Mouse (Mus musculus): Measurements from ENCODE around the gene Moap1. TPM values are rescaled to one million over a fixed set of nuclear protein-coding genes. Genes with fewer than 3 reads are reported as not detected.

The Moap1 gene
- polyA plus RNA-seq (2014; fragmentation: Nextera tagmentation; extraction: Ambion mirVana), result 14.3 and 17.2 TPM in 2 replicates

- Histone ChIP-seq H3K9me3 (ENCODE audit: control insufficient read depth, low read length) (no peaks in the 10 kb centered on the region), H3K4me1 (ENCODE audit: control insufficient read depth in 2 of 2, insufficient read depth in 2 of 2, low read length in 2 of 2) (peaks cover 8 to 19% of the 10 kb centered on the region in 2 experiments; a peak in 3 of 4 replicates), H3K27ac (replicated peaks in 1 of 2; ENCODE audit: control insufficient read depth in 1 of 2, insufficient read depth in 1 of 2, low read depth in 2 of 2, low read length in 2 of 2) (peak within 1 kb of the TSS; percentile 92 to 97), H3K27me3 (ENCODE audit: control insufficient read depth, insufficient read depth, low read length) (no peaks in the 10 kb centered on the region), H3K4me3 (ENCODE audit: control insufficient read depth in 1 of 2, insufficient read depth in 1 of 2, low read depth in 1 of 2, low read length in 2 of 2) (peak within 1 kb of the TSS; percentile 85 to 94), H3K9ac (ENCODE audit: low read length) (peak within 1 kb of the TSS; percentile 91), H3K4me2 (ENCODE audit: low read length) (peak within 1 kb of the TSS; percentile 84), H3K36me3 (ENCODE audit: control insufficient read depth, insufficient read depth, low read length) (peaks cover 22% of the 10 kb centered on the region)
- ATAC-seq (ENCODE audit: insufficient number of reproducible peaks, insufficient read depth, low FRiP score, low read depth), result peak; percentile 95
- WGBS, result under 1% methylated on average over 63 of the region's 63 CpGs
Measured at GRCm38 (mm10) chr12:102743589-102744574, at the start of gene Moap1, which contains the start of gene Tmem251. TSS of gene Moap1 (minus strand) at chr12:102743661. TSS of gene Tmem251 (plus strand) at chr12:102743762.

GRCm38 (mm10) chr12:102787927-102788326 lies 44.5 kb upstream of the Moap1 start:
- Histone ChIP-seq H3K4me1 (ENCODE audit: control insufficient read depth in 2 of 2, insufficient read depth in 2 of 2, low read length in 2 of 2) (no peaks in the 10 kb centered on the region), H3K4me2 (ENCODE audit: low read length) (no peak overlapping the region), H3K4me3 (ENCODE audit: control insufficient read depth in 1 of 2, insufficient read depth in 1 of 2, low read depth in 1 of 2, low read length in 2 of 2) (no peak overlapping the region), H3K9me3 (ENCODE audit: control insufficient read depth, low read length) (no peaks in the 10 kb centered on the region), H3K36me3 (ENCODE audit: control insufficient read depth, insufficient read depth, low read length) (peaks cover 96% of the 10 kb centered on the region), H3K27me3 (ENCODE audit: control insufficient read depth, insufficient read depth, low read length) (no peaks in the 10 kb centered on the region), H3K9ac (ENCODE audit: low read length) (no peak overlapping the region), H3K27ac (replicated peaks in 1 of 2; ENCODE audit: control insufficient read depth in 1 of 2, insufficient read depth in 1 of 2, low read depth in 2 of 2, low read length in 2 of 2) (no peak overlapping the region)
- no peak for ATAC-seq (ENCODE audit: insufficient number of reproducible peaks, insufficient read depth, low FRiP score, low read depth)
- 82% methylated on average over 7 of the region's 7 CpGs for WGBS

GRCm38 (mm10) chr12:102785593-102785985 lies 42.1 kb upstream of the Moap1 start:
- H3K27me3 ChIP-seq (ENCODE audit: control insufficient read depth, insufficient read depth, low read length), result no peaks in the 10 kb centered on the region
- H3K9ac ChIP-seq (ENCODE audit: low read length), result no peak overlapping the region
- no peaks in the 10 kb centered on the region; a peak in 1 of 4 replicates for H3K4me1 ChIP-seq (ENCODE audit: control insufficient read depth in 2 of 2, insufficient read depth in 2 of 2, low read length in 2 of 2)
- H3K9me3 ChIP-seq (ENCODE audit: control insufficient read depth, low read length), result no peaks in the 10 kb centered on the region
- no peak overlapping the region for H3K27ac ChIP-seq (replicated peaks in 1 of 2; ENCODE audit: control insufficient read depth in 1 of 2, insufficient read depth in 1 of 2, low read depth in 2 of 2, low read length in 2 of 2)
- no peak overlapping the region for H3K4me3 ChIP-seq (ENCODE audit: control insufficient read depth in 1 of 2, insufficient read depth in 1 of 2, low read depth in 1 of 2, low read length in 2 of 2)
- WGBS, result 75% methylated on average over 5 of the region's 5 CpGs
- no peak overlapping the region for H3K4me2 ChIP-seq (ENCODE audit: low read length)
- H3K36me3 ChIP-seq (ENCODE audit: control insufficient read depth, insufficient read depth, low read length), result peaks cover 93% of the 10 kb centered on the region
- no peak for ATAC-seq (ENCODE audit: insufficient number of reproducible peaks, insufficient read depth, low FRiP score, low read depth)

GRCm38 (mm10) chr12:102784899-102785592 lies 41.6 kb upstream of the Moap1 start:
- no peak overlapping the region for H3K4me3 ChIP-seq (ENCODE audit: control insufficient read depth in 1 of 2, insufficient read depth in 1 of 2, low read depth in 1 of 2, low read length in 2 of 2)
- ATAC-seq (ENCODE audit: insufficient number of reproducible peaks, insufficient read depth, low FRiP score, low read depth), result no peak
- 83% methylated on average over 19 of the region's 19 CpGs for WGBS
- no peak overlapping the region; a peak in 1 of 4 replicates for H3K27ac ChIP-seq (replicated peaks in 1 of 2; ENCODE audit: control insufficient read depth in 1 of 2, insufficient read depth in 1 of 2, low read depth in 2 of 2, low read length in 2 of 2)
- no peaks in the 10 kb centered on the region for H3K9me3 ChIP-seq (ENCODE audit: control insufficient read depth, low read length)
- peaks cover 0 to under 1% of the 10 kb centered on the region in 2 experiments; a peak in 3 of 4 replicates for H3K4me1 ChIP-seq (ENCODE audit: control insufficient read depth in 2 of 2, insufficient read depth in 2 of 2, low read length in 2 of 2)
- peaks cover 88% of the 10 kb centered on the region for H3K36me3 ChIP-seq (ENCODE audit: control insufficient read depth, insufficient read depth, low read length)
- H3K4me2 ChIP-seq (ENCODE audit: low read length), result no peak overlapping the region
- H3K27me3 ChIP-seq (ENCODE audit: control insufficient read depth, insufficient read depth, low read length), result no peaks in the 10 kb centered on the region
- H3K9ac ChIP-seq (ENCODE audit: low read length), result no peak overlapping the region

DNA sequence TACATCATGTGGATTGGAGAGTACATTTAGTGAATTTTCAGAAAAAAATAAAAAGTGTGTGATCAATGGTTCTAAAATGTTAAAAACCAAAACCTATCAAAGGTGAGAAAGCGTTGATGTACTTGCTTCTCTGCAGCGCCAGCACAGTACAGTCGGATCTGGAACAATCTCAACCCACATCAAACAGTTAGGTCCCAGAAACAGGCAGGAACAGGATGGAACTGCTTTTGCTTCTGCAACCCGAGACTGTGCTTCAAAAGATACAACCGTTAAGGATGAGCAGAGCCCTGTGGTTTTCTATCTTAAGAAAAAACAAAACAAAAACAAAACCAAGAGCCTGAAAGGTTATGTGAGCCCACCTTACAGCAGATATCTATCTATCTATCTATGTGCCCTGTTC lies 39.4 kb upstream of the Moap1 start:
- WGBS, result 90% methylated on average over 5 of the region's 5 CpGs
- peaks cover 0 to 6% of the 10 kb centered on the region in 2 experiments for H3K4me1 ChIP-seq (ENCODE audit: control insufficient read depth in 2 of 2, insufficient read depth in 2 of 2, low read length in 2 of 2)
- peaks cover 72% of the 10 kb centered on the region for H3K36me3 ChIP-seq (ENCODE audit: control insufficient read depth, insufficient read depth, low read length)
- H3K4me2 ChIP-seq (ENCODE audit: low read length), result no peak overlapping the region
- H3K9me3 ChIP-seq (ENCODE audit: control insufficient read depth, low read length), result no peaks in the 10 kb centered on the region
- ATAC-seq (ENCODE audit: insufficient number of reproducible peaks, insufficient read depth, low FRiP score, low read depth), result no peak
- H3K27ac ChIP-seq (replicated peaks in 1 of 2; ENCODE audit: control insufficient read depth in 1 of 2, insufficient read depth in 1 of 2, low read depth in 2 of 2, low read length in 2 of 2), result no peak overlapping the region
- H3K27me3 ChIP-seq (ENCODE audit: control insufficient read depth, insufficient read depth, low read length), result no peaks in the 10 kb centered on the region
- H3K4me3 ChIP-seq (ENCODE audit: control insufficient read depth in 1 of 2, insufficient read depth in 1 of 2, low read depth in 1 of 2, low read length in 2 of 2), result no peak overlapping the region
- no peak overlapping the region for H3K9ac ChIP-seq (ENCODE audit: low read length)

GRCm38 (mm10) chr12:102779452-102779851 lies 36.0 kb upstream of the Moap1 start:
- Histone ChIP-seq H3K27me3 (ENCODE audit: control insufficient read depth, insufficient read depth, low read length) (no peaks in the 10 kb centered on the region), H3K4me1 (ENCODE audit: control insufficient read depth in 2 of 2, insufficient read depth in 2 of 2, low read length in 2 of 2) (peaks cover 0 to 6% of the 10 kb centered on the region in 2 experiments), H3K36me3 (ENCODE audit: control insufficient read depth, insufficient read depth, low read length) (peaks cover 74% of the 10 kb centered on the region), H3K9me3 (ENCODE audit: control insufficient read depth, low read length) (no peaks in the 10 kb centered on the region), H3K4me3 (ENCODE audit: control insufficient read depth in 1 of 2, insufficient read depth in 1 of 2, low read depth in 1 of 2, low read length in 2 of 2) (no peak overlapping the region), H3K9ac (ENCODE audit: low read length) (no peak overlapping the region), H3K27ac (replicated peaks in 1 of 2; ENCODE audit: control insufficient read depth in 1 of 2, insufficient read depth in 1 of 2, low read depth in 2 of 2, low read length in 2 of 2) (no peak overlapping the region), H3K4me2 (ENCODE audit: low read length) (no peak overlapping the region)
- ATAC-seq (ENCODE audit: insufficient number of reproducible peaks, insufficient read depth, low FRiP score, low read depth), result no peak
- WGBS, result 43% methylated on average over 3 of the region's 3 CpGs

- Histone ChIP-seq H3K27ac (replicated peaks in 1 of 2; ENCODE audit: control insufficient read depth in 1 of 2, insufficient read depth in 1 of 2, low read depth in 2 of 2, low read length in 2 of 2) (no peak overlapping the region), H3K4me3 (ENCODE audit: control insufficient read depth in 1 of 2, insufficient read depth in 1 of 2, low read depth in 1 of 2, low read length in 2 of 2) (no peak overlapping the region), H3K27me3 (ENCODE audit: control insufficient read depth, insufficient read depth, low read length) (no peaks in the 10 kb centered on the region), H3K36me3 (ENCODE audit: control insufficient read depth, insufficient read depth, low read length) (peaks cover 73% of the 10 kb centered on the region), H3K4me2 (ENCODE audit: low read length) (no peak overlapping the region), H3K4me1 (ENCODE audit: control insufficient read depth in 2 of 2, insufficient read depth in 2 of 2, low read length in 2 of 2) (peaks cover 0 to 6% of the 10 kb centered on the region in 2 experiments), H3K9me3 (ENCODE audit: control insufficient read depth, low read length) (no peaks in the 10 kb centered on the region), H3K9ac (ENCODE audit: low read length) (no peak overlapping the region)
- no peak for ATAC-seq (ENCODE audit: insufficient number of reproducible peaks, insufficient read depth, low FRiP score, low read depth)
- WGBS, result 80% methylated on average over 5 of the region's 5 CpGs
Measured at GRCm38 (mm10) chr12:102778151-102778550, 34.7 kb upstream of the Moap1 start.
